Mouse (Mus musculus) forebrain, embryonic 11.5 days (tissue): ENCODE results near the gene Emb. TPM values are rescaled to one million over a fixed set of nuclear protein-coding genes. Genes with fewer than 3 reads are reported as not detected.
A peak's percentile ranks its signal among the peaks of the same experiment; 100 is the strongest.

Experiments
- ATAC-seq: fragments of 200-750 bp; cut with Nextera tagmentation; replicated peaks from 2 replicates; pipeline ENCODE4 v1.8.0; 2017; ENCODE audit warnings: moderate TSS enrichment; ENCODE audit not compliant: low FRiP score
- DNase-seq: peaks from one replicate; pipeline ENCODE4 v3.0.0-alpha.2; 2017; ENCODE audit warnings: low spot score
- H3K27ac ChIP-seq: fragments of 300-500 bp; sonication (generic); 2 replicates; pipeline ENCODE4 v1.5.1; 2014; ENCODE audit warnings: low read depth, low read length
- H3K27me3 ChIP-seq: fragments of 300-500 bp; sonication (generic); 2 replicates; pipeline ENCODE4 v1.6.1; 2014; ENCODE audit warnings: mild to moderate bottlenecking, low read length, mixed read lengths; ENCODE audit not compliant: control insufficient read depth, insufficient read depth
- H3K36me3 ChIP-seq: fragments of 300-500 bp; sonication (generic); 2 replicates; pipeline ENCODE4 v1.6.1; 2014; ENCODE audit warnings: mild to moderate bottlenecking, low read length, moderate library complexity, mixed read lengths; ENCODE audit not compliant: control insufficient read depth, insufficient read depth
- H3K4me1 ChIP-seq: fragments of 300-500 bp; sonication (generic); replicated peaks from 2 replicates; pipeline ENCODE4 v1.6.1; 2014; ENCODE audit warnings: low read length, mixed read lengths; ENCODE audit not compliant: control insufficient read depth, insufficient read depth
- H3K4me2 ChIP-seq: fragments of 300-500 bp; sonication (generic); 2 replicates; pipeline ENCODE4 v1.6.1; 2014; ENCODE audit warnings: low read depth, mild to moderate bottlenecking, low read length, moderate library complexity, mixed read lengths; ENCODE audit not compliant: severe bottlenecking
- H3K4me3 ChIP-seq: fragments of 300-500 bp; sonication (generic); 2 replicates; pipeline ENCODE4 v1.5.1; 2014; ENCODE audit warnings: low read depth, low read length
- H3K9ac ChIP-seq: fragments of 300-500 bp; sonication (generic); 2 replicates; pipeline ENCODE4 v1.6.1; 2014; ENCODE audit warnings: low read length
- H3K9me3 ChIP-seq: fragments of 300-500 bp; sonication (generic); 2 replicates; pipeline ENCODE4 v1.6.1; 2016; ENCODE audit warnings: low read length, mixed read lengths; ENCODE audit not compliant: control insufficient read depth
- WGBS: fragments of 180-500 bp; shearing (Covaris S2); extraction: QIAGEN DNeasy Blood & Tissue Kit; methylation state at CpG from one replicate; pipeline ENCODE4 v1.1.7; 2014; 5-methylcytosine and 5-hydroxymethylcytosine counted together
- polyA plus RNA-seq: library from polyadenylated mRNA; unstranded; fragments of >200 nt; fragmentation: Nextera tagmentation; extraction: Ambion mirVana; gene quantifications from 2 replicates; pipeline ENCODE4 v1.2.1, GENCODE M21; 2014

Emb gene
- polyA plus RNA-seq, 1 experiment from 2014 or later: 35.4 TPM

DNA sequence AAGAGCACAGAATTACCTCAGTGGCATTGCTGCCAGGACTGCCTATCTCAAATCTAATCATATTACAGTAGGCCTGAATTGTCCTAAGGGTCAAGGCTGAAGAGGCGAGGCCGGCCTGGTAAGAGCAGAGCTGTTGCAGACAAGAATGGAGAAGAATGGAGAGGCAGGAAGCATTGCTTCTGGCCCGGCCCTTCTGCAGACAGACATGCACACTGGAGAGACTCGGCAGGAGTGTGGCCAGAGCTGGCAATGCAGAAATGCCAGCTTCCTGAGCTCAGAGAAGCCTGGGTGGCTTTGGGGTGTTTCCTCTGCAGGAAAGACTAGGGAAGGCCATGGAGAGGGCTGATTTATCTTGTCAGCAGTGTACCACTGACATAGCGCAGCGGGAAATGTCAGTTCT, 17.2 kb downstream of the Emb start:
- Histone ChIP-seq H3K36me3 (no peaks in the 10 kb centered on the region), H3K9ac (no peak overlapping the region), H3K27ac (no peak overlapping the region), H3K4me1 (0 out of 2 replicates have a peak, but pooled peaks cover 1% of the 10 kb centered on the region), H3K4me2 (no peak overlapping the region), H3K9me3 (no peaks in the 10 kb centered on the region), H3K27me3 (no peaks in the 10 kb centered on the region), H3K4me3 (no peak overlapping the region)
- no peak for ATAC-seq
- WGBS: 91% methylated on average over 6 of the region's 6 CpGs
- no peak for DNase-seq

GRCm38 (mm10) chr13:117230371-117231110, 22.2 kb downstream of the Emb start:
- Histone ChIP-seq H3K9ac (no peak overlapping the region), H3K4me3 (no peak overlapping the region), H3K9me3 (no peaks in the 10 kb centered on the region), H3K27me3 (no peaks in the 10 kb centered on the region), H3K27ac (no peak overlapping the region), H3K36me3 (no peaks in the 10 kb centered on the region), H3K4me2 (no peak overlapping the region), H3K4me1 (no peaks in the 10 kb centered on the region)
- no peak for DNase-seq
- 87% methylated on average over 6 of the region's 6 CpGs for WGBS
- no peak for ATAC-seq

GRCm38 (mm10) chr13:117233808-117234207, 25.5 kb downstream of the Emb start:
- Histone ChIP-seq H3K9me3 (no peaks in the 10 kb centered on the region), H3K9ac (no peak overlapping the region), H3K4me3 (no peak overlapping the region), H3K36me3 (no peaks in the 10 kb centered on the region), H3K27me3 (no peaks in the 10 kb centered on the region), H3K27ac (no peak overlapping the region), H3K4me1 (peaks cover 2% of the 10 kb centered on the region; the same call in 1 of the 2 replicates), H3K4me2 (no peak overlapping the region)
- no peak for DNase-seq
- ATAC-seq: no peak
- 97% methylated on average over 8 of the region's 8 CpGs for WGBS

- ATAC-seq: no peak
- 80% methylated on average over 7 of the region's 7 CpGs for WGBS
- peaks cover 2% of the 10 kb centered on the region; the same call in 1 of the 2 replicates for H3K4me1 ChIP-seq
Observed at GRCm38 (mm10) chr13:117234486-117234885, 26.1 kb downstream of the Emb start.

GRCm38 (mm10) chr13:117235530-117236212, 27.3 kb downstream of the Emb start:
- Histone ChIP-seq H3K27ac (no peak overlapping the region), H3K27me3 (no peaks in the 10 kb centered on the region), H3K9ac (no peak overlapping the region), H3K9me3 (no peaks in the 10 kb centered on the region), H3K4me3 (no peak overlapping the region), H3K4me2 (no peak overlapping the region), H3K36me3 (no peaks in the 10 kb centered on the region), H3K4me1 (peaks cover 2% of the 10 kb centered on the region; the same call in 1 of the 2 replicates)
- peak; percentile 81 for ATAC-seq
- DNase-seq: peak; percentile 64
- 63% methylated on average over 11 of the region's 11 CpGs for WGBS

More at GRCm38 (mm10) chr13:117234486-117234885, 26.1 kb downstream of the Emb start:
- Histone ChIP-seq H3K4me3 (no peak overlapping the region), H3K9ac (no peak overlapping the region), H3K27ac (no peak overlapping the region), H3K9me3 (no peaks in the 10 kb centered on the region), H3K36me3 (no peaks in the 10 kb centered on the region), H3K4me2 (no peak overlapping the region), H3K27me3 (no peaks in the 10 kb centered on the region)
- DNase-seq: no peak

- Histone ChIP-seq H3K27ac (no peak overlapping the region), H3K4me3 (no peak overlapping the region), H3K9ac (no peak overlapping the region), H3K9me3 (no peaks in the 10 kb centered on the region), H3K4me1 (peaks cover 2% of the 10 kb centered on the region; the same call in 1 of the 2 replicates), H3K4me2 (no peak overlapping the region), H3K27me3 (no peaks in the 10 kb centered on the region), H3K36me3 (no peaks in the 10 kb centered on the region)
- 91% methylated on average over 4 of the region's 4 CpGs for WGBS
- no peak for DNase-seq
- ATAC-seq: no peak
Observed at GRCm38 (mm10) chr13:117237111-117237510, 28.8 kb downstream of the Emb start.

DNA sequence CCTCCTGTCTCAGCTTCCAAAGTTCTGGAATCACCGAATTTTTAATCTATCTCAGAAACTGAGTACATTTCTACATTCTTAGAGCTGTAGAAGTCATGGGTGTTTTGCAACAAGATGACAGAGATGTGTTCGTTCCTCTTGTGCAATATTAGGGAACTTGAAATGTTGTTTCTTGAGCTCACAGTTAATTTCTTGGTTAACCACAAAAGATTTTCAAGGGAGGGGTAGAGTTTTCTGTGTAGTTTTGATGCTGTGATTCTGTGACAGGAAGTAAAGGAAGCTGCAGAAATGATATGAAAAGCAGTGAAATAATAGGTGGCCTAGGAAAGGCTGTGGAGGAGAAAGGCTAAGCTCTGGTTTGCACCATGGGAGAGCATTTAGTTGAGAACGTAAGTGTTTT, 33.7 kb downstream of the Emb start:
- 88% methylated on average over 3 of the region's 3 CpGs for WGBS
- Histone ChIP-seq H3K27me3 (no peaks in the 10 kb centered on the region), H3K4me2 (no peak overlapping the region), H3K4me1 (no peaks in the 10 kb centered on the region), H3K9ac (no peak overlapping the region), H3K9me3 (no peaks in the 10 kb centered on the region), H3K36me3 (no peaks in the 10 kb centered on the region), H3K4me3 (no peak overlapping the region), H3K27ac (no peak overlapping the region)
- no peak for DNase-seq
- ATAC-seq: no peak

DNA sequence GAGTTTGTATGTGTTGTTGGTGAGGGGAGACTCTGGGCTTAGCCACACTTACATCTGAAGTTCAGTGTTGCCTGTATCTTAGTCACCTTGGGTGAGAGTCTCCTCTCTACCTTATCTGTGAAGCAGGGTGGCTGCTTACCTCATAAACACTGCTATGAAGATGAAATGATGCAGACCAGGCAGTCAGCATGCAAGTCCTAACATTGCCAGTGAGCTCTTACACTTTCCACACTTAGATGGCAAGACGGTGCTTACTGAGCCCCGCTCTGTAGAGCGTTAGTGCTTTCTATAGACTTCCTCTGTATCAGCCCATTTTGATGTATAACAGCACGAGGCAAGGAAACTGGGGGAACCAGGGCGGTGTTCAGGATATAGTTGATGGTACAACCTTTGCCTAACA, 34.3 kb downstream of the Emb start:
- ATAC-seq: no peak
- H3K36me3 ChIP-seq: no peaks in the 10 kb centered on the region
- no peak for DNase-seq
- H3K9ac ChIP-seq: no peak overlapping the region
- no peak overlapping the region for H3K4me3 ChIP-seq
- no peaks in the 10 kb centered on the region for H3K9me3 ChIP-seq
- no peaks in the 10 kb centered on the region for H3K4me1 ChIP-seq
- H3K27ac ChIP-seq: no peak overlapping the region
- H3K27me3 ChIP-seq: no peaks in the 10 kb centered on the region
- H3K4me2 ChIP-seq: no peak overlapping the region
- WGBS: 93% methylated on average over 5 of the region's 5 CpGs
